Mouse (Mus musculus): ENCODE data around the gene Rab1b.

The Rab1b gene

GRCm38 (mm10) chr19:5051515-5051914 is 55.4 kb downstream of the Rab1b start:
- no peak for DNase-seq (ENCODE audit: extremely low spot score, low spot score)

GRCm38 (mm10) chr19:5051031-5051430 is 55.8 kb downstream of the Rab1b start:
- peak; percentile 34 for DNase-seq (ENCODE audit: extremely low spot score, low spot score)

- DNase-seq (ENCODE audit: extremely low spot score, low spot score) = peak; percentile 60
Observed at GRCm38 (mm10) chr19:5050047-5050905, 56.6 kb downstream of the Rab1b start, which contains the start of gene Rin1. TSS of gene Rin1 (plus strand) at chr19:5050481.

GRCm38 (mm10) chr19:5049325-5049724 is 57.5 kb downstream of the Rab1b start:
- DNase-seq (ENCODE audit: extremely low spot score, low spot score) = peak; percentile 10
